Mouse (Mus musculus) heart, embryonic 12.5 days (tissue): ENCODE measurements around the gene Ubac2. TPM values are rescaled to one million over a fixed set of nuclear protein-coding genes. Genes with fewer than 3 reads are reported as not detected.

Experiments used
- ATAC-seq: fragments of 200-750 bp; cut with Nextera tagmentation; 2 replicates; pipeline ENCODE4 v1.8.0; 2017; ENCODE audit warnings: moderate TSS enrichment, moderate library complexity; ENCODE audit not compliant: insufficient number of reproducible peaks, low FRiP score
- H3K27ac ChIP-seq: fragments of 300-500 bp; sonication (generic); 2 replicates; pipeline ENCODE4 v1.5.1; 2016; ENCODE audit warnings: mild to moderate bottlenecking, moderate library complexity; ENCODE audit not compliant: poor library complexity, severe bottlenecking
- H3K27me3 ChIP-seq: fragments of 300-500 bp; sonication (generic); replicated peaks from 2 replicates; pipeline ENCODE4 v1.6.1; 2016; ENCODE audit warnings: mild to moderate bottlenecking, moderate library complexity
- H3K36me3 ChIP-seq: fragments of 300-500 bp; sonication (generic); 2 replicates; pipeline ENCODE4 v1.6.1; 2016; ENCODE audit warnings: mild to moderate bottlenecking, moderate library complexity
- H3K4me1 ChIP-seq: fragments of 300-500 bp; sonication (generic); replicated peaks from 2 replicates; pipeline ENCODE4 v1.6.1; 2016; ENCODE audit warnings: mild to moderate bottlenecking
- H3K4me2 ChIP-seq: fragments of 300-500 bp; sonication (generic); 2 replicates; pipeline ENCODE4 v1.6.1; 2016; ENCODE audit warnings: mild to moderate bottlenecking, moderate library complexity
- H3K4me3 ChIP-seq: fragments of 300-500 bp; sonication (generic); 2 replicates; pipeline ENCODE4 v1.5.1; 2016; ENCODE audit warnings: mild to moderate bottlenecking
- H3K9ac ChIP-seq: fragments of 300-500 bp; sonication (generic); 2 replicates; pipeline ENCODE4 v1.6.1; 2016; ENCODE audit warnings: mild to moderate bottlenecking, moderate library complexity
- H3K9me3 ChIP-seq: fragments of 300-500 bp; sonication (generic); replicated peaks from 2 replicates; pipeline ENCODE4 v1.6.1; 2016; ENCODE audit warnings: mild to moderate bottlenecking, moderate library complexity
- WGBS: fragments of 180-500 bp; shearing (Covaris S2); methylation state at CpG from one replicate; pipeline ENCODE4 v1.1.7; 2016; 5-methylcytosine and 5-hydroxymethylcytosine counted together
- polyA plus RNA-seq: library from polyadenylated mRNA; unstranded; fragments of >200 nt; fragmentation: Nextera tagmentation; extraction: Ambion mirVana; gene quantifications from 2 replicates; pipeline ENCODE4 v1.2.1, GENCODE M21; 2016

Gene Ubac2
- polyA plus RNA-seq, 1 experiment from 2014 or later, result 56.9 TPM

- H3K9ac ChIP-seq, result no peak overlapping the region
- ATAC-seq, result no peak
- no peak overlapping the region for H3K27ac ChIP-seq
- no peak overlapping the region for H3K4me3 ChIP-seq
- 82% methylated on average over 5 of the region's 5 CpGs for WGBS
- peaks cover 42% of the 10 kb centered on the region for H3K4me1 ChIP-seq
- 0 out of 2 replicates have a peak, but pooled peaks cover 6% of the 10 kb centered on the region for H3K36me3 ChIP-seq
- H3K4me2 ChIP-seq, result no peak overlapping the region
- H3K27me3 ChIP-seq, result no peaks in the 10 kb centered on the region
- H3K9me3 ChIP-seq, result no peaks in the 10 kb centered on the region
Observed at GRCm38 (mm10) chr14:121894511-121895135, 16.2 kb downstream of the Ubac2 start.

- WGBS, result 84% methylated on average over 4 of the region's 4 CpGs
- Histone ChIP-seq H3K4me1 (peaks cover 45% of the 10 kb centered on the region), H3K27me3 (no peaks in the 10 kb centered on the region), H3K4me3 (no peak overlapping the region), H3K4me2 (no peak overlapping the region), H3K9ac (no peak overlapping the region), H3K9me3 (no peaks in the 10 kb centered on the region), H3K27ac (no peak overlapping the region), H3K36me3 (0 out of 2 replicates have a peak, but pooled peaks cover 6% of the 10 kb centered on the region)
- ATAC-seq, result no peak
Observed at GRCm38 (mm10) chr14:121895316-121895715, 16.9 kb downstream of the Ubac2 start.

- Histone ChIP-seq H3K27me3 (no peaks in the 10 kb centered on the region), H3K4me1 (peaks cover 46% of the 10 kb centered on the region), H3K4me3 (no peak overlapping the region), H3K27ac (no peak overlapping the region), H3K36me3 (no peaks in the 10 kb centered on the region), H3K4me2 (no peak overlapping the region), H3K9me3 (no peaks in the 10 kb centered on the region), H3K9ac (no peak overlapping the region)
- no peak for ATAC-seq
- WGBS, result 67% methylated on average over 6 of the region's 6 CpGs
Observed at GRCm38 (mm10) chr14:121896126-121897090, 18.0 kb downstream of the Ubac2 start.

GRCm38 (mm10) chr14:121897773-121898172 lies 19.4 kb downstream of the Ubac2 start:
- Histone ChIP-seq H3K4me2 (no peak overlapping the region), H3K9me3 (no peaks in the 10 kb centered on the region), H3K36me3 (no peaks in the 10 kb centered on the region), H3K27me3 (no peaks in the 10 kb centered on the region), H3K9ac (no peak overlapping the region), H3K4me1 (peaks cover 51% of the 10 kb centered on the region), H3K4me3 (no peak overlapping the region), H3K27ac (no peak overlapping the region)
- no peak for ATAC-seq
- WGBS, result 74% methylated on average over 2 of the region's 2 CpGs

- no peaks in the 10 kb centered on the region for H3K9me3 ChIP-seq
- 89% methylated on average over 11 of the region's 11 CpGs for WGBS
Observed at GRCm38 (mm10) chr14:121898509-121898908, 20.1 kb downstream of the Ubac2 start.

GRCm38 (mm10) chr14:121899071-121899470 lies 20.7 kb downstream of the Ubac2 start:
- Histone ChIP-seq H3K4me2 (no peak overlapping the region), H3K27ac (0 out of 2 replicates have a peak overlapping the region, but pooled peaks have one; percentile 10), H3K27me3 (no peaks in the 10 kb centered on the region), H3K36me3 (no peaks in the 10 kb centered on the region), H3K9me3 (no peaks in the 10 kb centered on the region), H3K9ac (no peak overlapping the region), H3K4me1 (peaks cover 53% of the 10 kb centered on the region), H3K4me3 (no peak overlapping the region)
- 33% methylated on average over 3 of the region's 3 CpGs for WGBS
- ATAC-seq, result peak; percentile 51; the same call in 1 of the 2 replicates

More at GRCm38 (mm10) chr14:121898509-121898908, 20.1 kb downstream of the Ubac2 start:
- Histone ChIP-seq H3K27me3 (no peaks in the 10 kb centered on the region), H3K36me3 (no peaks in the 10 kb centered on the region), H3K4me1 (peaks cover 50% of the 10 kb centered on the region), H3K9ac (no peak overlapping the region), H3K4me3 (no peak overlapping the region), H3K4me2 (no peak overlapping the region), H3K27ac (no peak overlapping the region)
- ATAC-seq, result no peak

GRCm38 (mm10) chr14:121901511-121901910 lies 23.1 kb downstream of the Ubac2 start:
- Histone ChIP-seq H3K27ac (no peak overlapping the region), H3K27me3 (no peaks in the 10 kb centered on the region), H3K36me3 (peaks cover 9% of the 10 kb centered on the region), H3K4me3 (no peak overlapping the region), H3K9me3 (no peaks in the 10 kb centered on the region), H3K9ac (no peak overlapping the region), H3K4me1 (peaks cover 53% of the 10 kb centered on the region), H3K4me2 (no peak overlapping the region)
- ATAC-seq, result no peak
- WGBS, result 80% methylated on average over 6 of the region's 6 CpGs

GRCm38 (mm10) chr14:121903381-121903876 lies 25.0 kb downstream of the Ubac2 start:
- H3K27ac ChIP-seq, result no peak overlapping the region
- WGBS, result 73% methylated on average over 7 of the region's 7 CpGs
- no peak for ATAC-seq
- peaks cover 44% of the 10 kb centered on the region for H3K4me1 ChIP-seq
- no peaks in the 10 kb centered on the region for H3K9me3 ChIP-seq
- no peak overlapping the region for H3K4me2 ChIP-seq
- H3K4me3 ChIP-seq, result no peak overlapping the region
- no peak overlapping the region for H3K9ac ChIP-seq
- H3K36me3 ChIP-seq, result peaks cover 20% of the 10 kb centered on the region
- H3K27me3 ChIP-seq, result no peaks in the 10 kb centered on the region

GRCm38 (mm10) chr14:121904754-121905153 lies 26.3 kb downstream of the Ubac2 start:
- 17% methylated on average over 3 of the region's 3 CpGs for WGBS
- peaks cover 30% of the 10 kb centered on the region for H3K36me3 ChIP-seq
- H3K27ac ChIP-seq, result no peak overlapping the region
- peaks cover 31% of the 10 kb centered on the region for H3K4me1 ChIP-seq
- ATAC-seq, result no peak
- no peaks in the 10 kb centered on the region for H3K9me3 ChIP-seq
- no peak overlapping the region for H3K9ac ChIP-seq
- no peak overlapping the region for H3K4me3 ChIP-seq
- no peak overlapping the region for H3K4me2 ChIP-seq
- no peaks in the 10 kb centered on the region for H3K27me3 ChIP-seq

GRCm38 (mm10) chr14:121906341-121906991 lies 28.0 kb downstream of the Ubac2 start:
- H3K27me3 ChIP-seq, result no peaks in the 10 kb centered on the region

More at GRCm38 (mm10) chr14:121906341-121906991, 28.0 kb downstream of the Ubac2 start:
- Histone ChIP-seq H3K36me3 (peaks cover 44% of the 10 kb centered on the region), H3K4me3 (no peak overlapping the region), H3K9me3 (no peaks in the 10 kb centered on the region), H3K4me1 (peaks cover 27% of the 10 kb centered on the region), H3K27ac (no peak overlapping the region), H3K9ac (no peak overlapping the region), H3K4me2 (no peak overlapping the region)
- 85% methylated on average over 8 of the region's 8 CpGs for WGBS
- no peak for ATAC-seq
